Mouse (Mus musculus): ENCODE data around the gene Slc26a10.
A peak's percentile ranks its signal among the peaks of the same experiment; 100 is the strongest.

Slc26a10 gene

GRCm38 (mm10) chr10:127179871-127180694 lies at the start of gene Slc26a10:
Slc26a10 (minus strand) TSS chr10:127180645.
- DNase-seq (ENCODE audit: low spot score in 2 of 2) = peak in 1 of 2 experiments; percentile 62

- no peak for DNase-seq (ENCODE audit: low spot score in 2 of 2)
Observed at GRCm38 (mm10) chr10:127228897-127229296, 48.5 kb upstream of the Slc26a10 start.

- no peak for DNase-seq (ENCODE audit: low spot score in 2 of 2)
Observed at GRCm38 (mm10) chr10:127227163-127227562, 46.7 kb upstream of the Slc26a10 start.

- DNase-seq (ENCODE audit: low spot score in 2 of 2) = no peak
Observed at GRCm38 (mm10) chr10:127226318-127226895, 46.0 kb upstream of the Slc26a10 start.

GRCm38 (mm10) chr10:127225732-127226131 lies 45.3 kb upstream of the Slc26a10 start:
- DNase-seq (ENCODE audit: low spot score in 2 of 2) = no peak

GRCm38 (mm10) chr10:127225213-127225612 lies 44.8 kb upstream of the Slc26a10 start:
- DNase-seq (ENCODE audit: low spot score in 2 of 2) = no peak

GRCm38 (mm10) chr10:127218339-127218738 lies 37.9 kb upstream of the Slc26a10 start:
- no peak for DNase-seq (ENCODE audit: low spot score in 2 of 2)

- no peak for DNase-seq (ENCODE audit: low spot score in 2 of 2)
Observed at GRCm38 (mm10) chr10:127217177-127217576, 36.7 kb upstream of the Slc26a10 start.

- DNase-seq (ENCODE audit: low spot score in 2 of 2) = no peak
Observed at GRCm38 (mm10) chr10:127216456-127216855, 36.0 kb upstream of the Slc26a10 start.

GRCm38 (mm10) chr10:127214422-127214803 lies 34.0 kb upstream of the Slc26a10 start:
- no peak for DNase-seq (ENCODE audit: low spot score in 2 of 2)

GRCm38 (mm10) chr10:127213704-127214421 lies 33.4 kb upstream of the Slc26a10 start:
- DNase-seq (ENCODE audit: low spot score in 2 of 2) = no peak

- DNase-seq (ENCODE audit: low spot score in 2 of 2) = no peak
Observed at GRCm38 (mm10) chr10:127213272-127213671, 32.8 kb upstream of the Slc26a10 start.

- DNase-seq (ENCODE audit: low spot score in 2 of 2) = peak; percentile 90 to 91
Observed at GRCm38 (mm10) chr10:127211414-127211854, 31.0 kb upstream of the Slc26a10 start, which contains the start of gene Pip4k2c. Pip4k2c (minus strand) TSS chr10:127211585.

- no peak for DNase-seq (ENCODE audit: low spot score in 2 of 2)
Observed at GRCm38 (mm10) chr10:127210961-127211405, 30.5 kb upstream of the Slc26a10 start.

GRCm38 (mm10) chr10:127209928-127210570 lies 29.6 kb upstream of the Slc26a10 start:
- no peak for DNase-seq (ENCODE audit: low spot score in 2 of 2)

- no peak for DNase-seq (ENCODE audit: low spot score in 2 of 2)
Observed at GRCm38 (mm10) chr10:127208921-127209320, 28.5 kb upstream of the Slc26a10 start.

- DNase-seq (ENCODE audit: low spot score in 2 of 2) = no peak
Observed at GRCm38 (mm10) chr10:127205373-127205772, 24.9 kb upstream of the Slc26a10 start.

- no peak for DNase-seq (ENCODE audit: low spot score in 2 of 2)
Observed at GRCm38 (mm10) chr10:127204589-127204988, 24.1 kb upstream of the Slc26a10 start.

- no peak for DNase-seq (ENCODE audit: low spot score in 2 of 2)
Observed at GRCm38 (mm10) chr10:127203106-127203505, 22.7 kb upstream of the Slc26a10 start.

GRCm38 (mm10) chr10:127200279-127200678 lies 19.8 kb upstream of the Slc26a10 start:
- DNase-seq (ENCODE audit: low spot score in 2 of 2) = no peak

- no peak for DNase-seq (ENCODE audit: low spot score in 2 of 2)
Observed at GRCm38 (mm10) chr10:127199474-127199873, 19.0 kb upstream of the Slc26a10 start.

GRCm38 (mm10) chr10:127199068-127199467 lies 18.6 kb upstream of the Slc26a10 start:
- no peak for DNase-seq (ENCODE audit: low spot score in 2 of 2)
